Mouse (Mus musculus) lung, adult 2 months (tissue): Measurements from ENCODE around the gene Cd69. TPM values are rescaled to one million over a fixed set of nuclear protein-coding genes. Genes with fewer than 3 reads are reported as not detected.
A peak's percentile ranks its signal among the peaks of the same experiment; 100 is the strongest.

Experiments used
- DNase-seq: peaks from one replicate; pipeline ENCODE4 v3.0.0; 2022
- H3K4me1 ChIP-seq: fragments of 200-500 bp; 2 replicates; pipeline ENCODE4 v1.6.1; 2011; ENCODE audit warnings: low read length; ENCODE audit not compliant: control insufficient read depth, insufficient read depth
- H3K4me3 ChIP-seq: fragments of 200-500 bp; replicated peaks from 2 replicates; pipeline ENCODE3; 2011; ENCODE audit warnings: low read depth, mild to moderate bottlenecking, control low read depth, low read length; ENCODE audit errors: extremely low read depth
- CTCF ChIP-seq: fragments of 200-500 bp; IDR thresholded peaks from 2 replicates; pipeline ENCODE4 v1.5.1; 2011; ENCODE audit warnings: mild to moderate bottlenecking, low read length, control low read depth; ENCODE audit not compliant: insufficient read depth
- POLR2A ChIP-seq: fragments of 200-500 bp; IDR thresholded peaks from 2 replicates; pipeline ENCODE4 v1.6.1; 2011; ENCODE audit warnings: low read depth, mild to moderate bottlenecking, control low read depth, low read length, borderline replicate concordance; ENCODE audit errors: extremely low read depth
- WGBS: fragments of 180-500 bp; shearing (Covaris S2); methylation state at CpG from one replicate; pipeline ENCODE4 v1.1.7; 2018; 5-methylcytosine and 5-hydroxymethylcytosine counted together
- polyA plus RNA-seq: library from polyadenylated mRNA; depleted of rRNA; stranded (reverse); fragments of >200 nt; gene quantifications from 2 replicates; pipeline ENCODE4 v1.2.3, GENCODE M21; 2012; rRNA removed

Cd69 gene
- polyA plus RNA-seq, 1 experiment = 1.3 TPM

DNA sequence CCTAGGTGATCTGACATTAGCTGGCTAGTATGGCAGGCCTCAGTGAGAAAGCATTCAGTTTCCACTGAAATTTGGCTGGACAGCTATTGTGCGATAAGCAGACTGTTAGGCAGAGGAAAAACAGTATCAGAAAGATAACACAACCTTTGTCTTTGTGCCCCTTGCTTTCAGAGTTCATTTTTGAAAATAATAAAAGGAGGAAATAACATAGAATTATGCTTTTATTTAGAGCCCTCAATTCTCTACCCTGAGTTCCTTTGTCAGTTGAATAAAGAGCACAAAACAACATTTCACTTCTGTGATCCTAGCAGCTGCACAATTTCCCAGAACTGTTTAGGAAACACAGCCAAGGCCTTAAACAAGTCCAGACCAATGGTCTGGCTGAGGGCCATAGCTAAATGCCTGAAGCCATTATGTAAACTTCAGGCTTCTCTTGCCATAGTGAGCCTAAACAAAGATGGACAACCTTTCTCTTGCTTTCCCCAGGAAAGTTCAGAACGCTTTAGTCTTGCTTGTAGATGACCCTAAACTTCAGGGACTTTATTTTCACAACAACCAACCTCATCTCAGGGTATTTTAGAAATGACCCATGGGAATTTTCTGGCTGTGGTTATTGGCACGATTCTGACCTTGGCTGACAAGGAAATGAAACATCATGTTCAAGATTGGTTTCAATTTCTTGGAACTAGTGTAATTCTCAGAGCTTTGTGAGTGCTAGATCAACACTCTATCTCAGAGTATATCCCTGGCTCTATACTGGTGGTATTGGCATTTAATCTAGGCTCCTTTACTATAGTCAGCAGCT lies 45.3 kb downstream of the Cd69 start:
- no peak overlapping the region for H3K4me3 ChIP-seq
- DNase-seq = no peak
- TF ChIP-seq CTCF (no peak), POLR2A (no peak)
- peaks cover 56% of the 10 kb centered on the region for H3K4me1 ChIP-seq
- whole genome bisulfite sequencing = 9% methylated on average over 3 of the region's 3 CpGs

- TF ChIP-seq POLR2A = no peak
- no peak for TF ChIP-seq CTCF
- Histone ChIP-seq H3K4me3 (no peak overlapping the region), H3K4me1 (peaks cover 54% of the 10 kb centered on the region)
- WGBS = 17% methylated on average over 3 of the region's 3 CpGs
- DNase-seq = no peak
Observed at GRCm38 (mm10) chr6:129228935-129229773, 46.1 kb downstream of the Cd69 start.

- no peak overlapping the region for H3K4me3 ChIP-seq
- DNase-seq = no peak
- peaks cover 36% of the 10 kb centered on the region for H3K4me1 ChIP-seq
- no peak for TF ChIP-seq POLR2A
- TF ChIP-seq CTCF = no peak
- 52% methylated on average over 2 of the region's 2 CpGs for WGBS
Observed at GRCm38 (mm10) chr6:129225078-129225477, 50.2 kb downstream of the Cd69 start.

- TF ChIP-seq CTCF (no peak), POLR2A (no peak)
- Histone ChIP-seq H3K4me3 (no peak overlapping the region), H3K4me1 (peaks cover 33% of the 10 kb centered on the region)
- no peak for DNase-seq
- 47% methylated on average over 1 of the region's 1 CpGs for WGBS
Observed at GRCm38 (mm10) chr6:129224090-129224489, 51.1 kb downstream of the Cd69 start.

DNA sequence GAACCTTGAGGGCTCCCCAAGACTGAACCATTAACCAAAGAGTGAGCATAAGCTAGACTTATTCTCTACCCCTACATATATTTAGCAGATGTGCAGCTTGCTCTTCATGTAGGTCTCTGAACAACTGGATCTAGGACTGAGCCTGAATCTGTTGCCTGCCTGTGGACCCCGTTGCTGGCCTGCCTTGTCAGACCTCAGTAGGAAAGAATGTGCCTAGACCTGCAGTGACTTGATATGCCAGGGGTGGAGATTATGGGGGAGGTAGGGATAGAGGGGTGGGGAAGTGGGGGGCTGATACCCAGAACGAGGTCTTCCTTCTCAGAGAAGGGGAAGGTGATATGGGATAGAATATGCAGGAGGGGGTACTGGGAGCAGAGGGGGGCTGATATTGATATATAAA lies 51.6 kb downstream of the Cd69 start:
- DNase-seq = no peak
- H3K4me3 ChIP-seq = no peak overlapping the region

DNA sequence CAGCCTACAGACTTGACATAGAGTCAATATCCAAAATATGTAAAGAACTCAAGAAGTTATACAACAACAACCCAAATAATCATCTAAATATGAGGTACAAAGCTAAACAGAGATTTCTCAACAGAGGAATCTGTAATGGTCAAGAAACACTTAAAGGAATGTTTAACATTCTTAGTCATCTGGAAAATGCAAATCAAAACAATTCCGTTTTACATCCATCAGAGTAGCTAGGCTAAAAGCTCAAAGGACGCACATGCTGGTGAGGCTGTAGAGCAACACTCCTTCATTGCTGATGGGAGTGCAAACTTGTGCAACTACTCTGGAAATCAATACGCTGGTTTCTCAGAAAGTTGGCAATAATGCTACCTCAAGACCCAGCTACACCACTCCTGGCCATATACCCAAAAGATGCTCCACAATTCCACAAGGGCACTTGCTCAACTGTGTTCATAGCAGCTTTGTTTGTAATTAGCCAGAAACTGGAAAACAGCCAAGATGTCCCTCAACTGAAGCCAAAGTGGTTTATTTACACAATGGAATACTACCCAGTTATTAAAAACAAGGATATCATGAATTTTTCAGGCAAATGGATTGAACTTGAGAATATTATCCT lies 52.9 kb downstream of the Cd69 start:
- TF ChIP-seq POLR2A = no peak
- TF ChIP-seq CTCF = no peak
- no peak for DNase-seq
- 64% methylated on average over 3 of the region's 3 CpGs for WGBS

More for the DNA sequence above, 51.6 kb downstream of the Cd69 start:
- WGBS = 52% methylated on average over 2 of the region's 2 CpGs
- H3K4me1 ChIP-seq = peaks cover 28% of the 10 kb centered on the region
- no peak for TF ChIP-seq POLR2A
- no peak for TF ChIP-seq CTCF

DNA sequence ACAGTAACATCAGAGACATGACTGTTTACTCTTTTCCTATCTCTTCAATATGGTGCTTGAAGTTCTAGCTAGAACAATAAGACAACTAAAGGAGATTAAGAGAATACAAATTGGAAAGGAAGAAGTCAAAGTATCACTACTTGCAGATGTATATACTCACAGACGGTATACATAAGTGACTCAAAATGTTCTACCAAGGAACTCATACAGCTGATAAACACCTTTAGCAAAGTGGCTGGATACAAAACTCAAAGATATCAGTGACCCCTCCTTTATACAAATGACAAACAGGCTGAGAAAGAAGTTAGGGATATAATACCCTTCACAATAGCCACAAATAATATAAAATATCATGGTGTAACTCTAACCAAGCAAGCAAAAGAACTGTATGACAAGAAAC lies 54.2 kb downstream of the Cd69 start:
- no peak for TF ChIP-seq POLR2A
- no peak for TF ChIP-seq CTCF
- Histone ChIP-seq H3K4me1 (peaks cover 32% of the 10 kb centered on the region), H3K4me3 (no peak overlapping the region)
- WGBS = 71% methylated on average over 1 of the region's 1 CpGs
- no peak for DNase-seq

More for the DNA sequence above, 52.9 kb downstream of the Cd69 start:
- peaks cover 25% of the 10 kb centered on the region for H3K4me1 ChIP-seq
- H3K4me3 ChIP-seq = no peak overlapping the region

GRCm38 (mm10) chr6:129219897-129220517 lies 55.2 kb downstream of the Cd69 start:
- 46% methylated on average over 3 of the region's 3 CpGs for WGBS
- no peak for DNase-seq
- H3K4me3 ChIP-seq = no peak overlapping the region
- peaks cover 41% of the 10 kb centered on the region for H3K4me1 ChIP-seq
- 0 out of 2 replicates have a peak, but pooled peaks have one; percentile 28 for TF ChIP-seq POLR2A
- TF ChIP-seq CTCF = no peak

GRCm38 (mm10) chr6:129218191-129218696 lies 57.0 kb downstream of the Cd69 start:
- no peak for DNase-seq
- H3K4me3 ChIP-seq = no peak overlapping the region
- 67% methylated on average over 5 of the region's 5 CpGs for WGBS
- TF ChIP-seq POLR2A = no peak
- TF ChIP-seq CTCF = no peak
- H3K4me1 ChIP-seq = peaks cover 33% of the 10 kb centered on the region

Other genes with a start within 250 kb of the Cd69 start
- 0.38 and 1.3 TPM in 2 replicates for gene Klrb1f, start 229.5 kb downstream of the Cd69 start, polyA plus RNA-seq
- gene Clec2e, start 174.5 kb downstream of the Cd69 start, polyA plus RNA-seq = 0.09 and 0.12 TPM in 2 replicates
- 103 and 250 TPM in 2 replicates for gene Clec2d, start 94.8 kb downstream of the Cd69 start, polyA plus RNA-seq
- gene 4922502D21Rik, start 56.4 kb upstream of the Cd69 start, polyA plus RNA-seq = not detected in 2 replicates
- gene Clec12a, start 67.3 kb upstream of the Cd69 start, polyA plus RNA-seq = 1.9 and 4.6 TPM in 2 replicates
- gene Clec12b, start 110.4 kb upstream of the Cd69 start, polyA plus RNA-seq = 1.2 and 1.5 TPM in 2 replicates
- gene Clec1b, start 121.9 kb upstream of the Cd69 start, polyA plus RNA-seq = 1.9 and 2.7 TPM in 2 replicates
- gene Clec9a, start 133.4 kb upstream of the Cd69 start, polyA plus RNA-seq = 2.2 and 2.7 TPM in 2 replicates
- gene Clec1a, start 176.6 kb upstream of the Cd69 start, polyA plus RNA-seq = 30.1 and 38.1 TPM in 2 replicates
- 2.5 and 3.3 TPM in 2 replicates for gene Olr1, start 231.7 kb upstream of the Cd69 start, polyA plus RNA-seq
- gene Tmem52b, start 237.1 kb upstream of the Cd69 start, polyA plus RNA-seq = 0.17 and 0.26 TPM in 2 replicates